13 mouse cellular contexts compared by ENCODE assay signal in genomic region chr1:42262606-42263005, GRCm38 (mm10).
DNase-seq lines count a peak whose midpoint lies in the region; ATAC-seq and TF ChIP-seq lines count a peak whose summit lies in the region.
"Had no signal": no experiment of that assay in that cellular context is flagged by ENCODE, and none has a peak within 500 bp of the region (broad histone marks: within the 10 kb centered on the region; RNA-seq: fewer than 3 reads in every experiment).

No protein-coding gene starts in this region.

- peak overlapping the region; percentile 25 for H3K4me2 ChIP-seq in hindbrain, embryonic 13.5 days
- peak overlapping the region; percentile 58 for H3K4me2 ChIP-seq in midbrain, postnatal 0 days (ENCODE audit: low read depth, low read length, poor library complexity, severe bottlenecking)

- no peak overlapping the region for H3K4me3 ChIP-seq in hindbrain, embryonic 13.5 days
- 0 out of 2 replicates have a peak overlapping the region, but pooled peaks have one; percentile 8 for H3K4me3 ChIP-seq in midbrain, postnatal 0 days (ENCODE audit: low read depth, low read length)

- no peak overlapping the region for H3K9ac ChIP-seq in hindbrain, embryonic 13.5 days
- no peak overlapping the region for H3K9ac ChIP-seq in midbrain, postnatal 0 days (replicated peaks; ENCODE audit: low read length, poor library complexity, severe bottlenecking)

- intact Hi-C loops in left cerebral cortex, postnatal 4 days (cut with DNase I), result loop anchor here (2.0 to 10.0 kb wide), 3 partner anchors 282 to 428 kb away; no protein-coding TSS in a partner anchor

- no peak for ATAC-seq in hindbrain, embryonic 13.5 days (ENCODE audit: low FRiP score)
- ATAC-seq in midbrain, postnatal 0 days (ENCODE audit: low FRiP score), result no peak
- ATAC-seq in megakaryocyte progenitor cell, adult 5-6 weeks (replicated peaks; ENCODE audit: poor library complexity), result no peak

- H3K27ac ChIP-seq in hindbrain, embryonic 13.5 days, result no peak overlapping the region
- peak overlapping the region; percentile 32; the same call in 1 of the 2 replicates for H3K27ac ChIP-seq in midbrain, postnatal 0 days (ENCODE audit: low read depth, low read length)
- H3K27ac ChIP-seq: heart, embryonic 13.5 days; limb, embryonic 12.5 days had no signal

- H3K9me3 ChIP-seq in hindbrain, embryonic 13.5 days, result no peaks in the 10 kb centered on the region
- no peaks in the 10 kb centered on the region for H3K9me3 ChIP-seq in midbrain, postnatal 0 days (ENCODE audit: low read length)
- H3K9me3 ChIP-seq: heart, embryonic 13.5 days; limb, embryonic 12.5 days had no signal

- no peaks in the 10 kb centered on the region for H3K27me3 ChIP-seq in hindbrain, embryonic 13.5 days
- H3K27me3 ChIP-seq in midbrain, postnatal 0 days (ENCODE audit: insufficient read depth, low read length), result no peaks in the 10 kb centered on the region
- H3K27me3 ChIP-seq: heart, embryonic 13.5 days; limb, embryonic 12.5 days had no signal

- DNase-seq in adrenal gland, postnatal 14 days, result peak; percentile 16
- DNase-seq in adrenal gland, adult 18-20 months (ENCODE audit: low spot score in 2 of 2), result no peak
- peak; percentile 31 for DNase-seq in left cerebral cortex, postnatal 4 days
- no peak for DNase-seq in left cerebral cortex, adult 11 months (ENCODE audit: low spot score)
- no peak for DNase-seq in midbrain, postnatal 0 days (ENCODE audit: low spot score)
- no peak for DNase-seq in ovary, postnatal 36 days (ENCODE audit: low spot score)
- DNase-seq: cerebellum, postnatal 25 days; lung, embryonic 14.5 days had no signal

- H3K36me3 ChIP-seq in hindbrain, embryonic 13.5 days, result no peaks in the 10 kb centered on the region
- no peaks in the 10 kb centered on the region for H3K36me3 ChIP-seq in midbrain, postnatal 0 days (ENCODE audit: insufficient read depth, low read length)
- H3K36me3 ChIP-seq: G1E; heart, embryonic 13.5 days; limb, embryonic 12.5 days had no signal

- no peak for TF ChIP-seq CTCF in midbrain, postnatal 0 days (IDR thresholded peaks at IDR 0.05)

- WGBS in hindbrain, embryonic 13.5 days, result 29% methylated on average over 5 of the region's 5 CpGs
- 41% methylated on average over 5 of the region's 5 CpGs for WGBS in midbrain, postnatal 0 days

- peaks cover 46% of the 10 kb centered on the region for H3K4me1 ChIP-seq in hindbrain, embryonic 13.5 days (replicated peaks)
- peaks cover 3% of the 10 kb centered on the region; the same call in 1 of the 2 replicates for H3K4me1 ChIP-seq in midbrain, postnatal 0 days (ENCODE audit: insufficient read depth, low read length)

Comparison
In these comparisons a context has a peak if more than half of its experiments do, and no peak if none do; other contexts are left out.
1. DNase-seq: peak in adrenal gland, postnatal 14 days (single experiment) and left cerebral cortex, postnatal 4 days (single experiment); none in adrenal gland, adult 18-20 months (0 of 2), left cerebral cortex, adult 11 months (single experiment), midbrain, postnatal 0 days (single experiment) and ovary, postnatal 36 days (single experiment).